Mouse (Mus musculus) intestine, postnatal 0 days (tissue): ENCODE results near the gene Chtf18. TPM values are rescaled to one million over a fixed set of nuclear protein-coding genes. Genes with fewer than 3 reads are reported as not detected.

Experiments
- ATAC-seq: fragments of 200-750 bp; cut with Nextera tagmentation; 2 replicates; pipeline ENCODE4 v1.8.0; 2017; ENCODE audit warnings: mild to moderate bottlenecking, moderate TSS enrichment, moderate library complexity
- H3K27ac ChIP-seq: fragments of 300-500 bp; sonication (generic); 2 replicates; pipeline ENCODE4 v1.5.1; 2014; ENCODE audit warnings: mild to moderate bottlenecking, low read depth, low read length, moderate library complexity
- H3K27me3 ChIP-seq: fragments of 300-500 bp; sonication (generic); replicated peaks from 2 replicates; pipeline ENCODE4 v1.6.1; 2014; ENCODE audit warnings: low read length, mixed read lengths; ENCODE audit not compliant: control insufficient read depth, insufficient read depth
- H3K36me3 ChIP-seq: fragments of 300-500 bp; sonication (generic); 2 replicates; pipeline ENCODE4 v1.6.1; 2014; ENCODE audit warnings: mild to moderate bottlenecking, moderate library complexity; ENCODE audit not compliant: control insufficient read depth, insufficient read depth
- H3K4me1 ChIP-seq: fragments of 300-500 bp; sonication (generic); replicated peaks from 2 replicates; pipeline ENCODE4 v1.6.1; 2014; ENCODE audit warnings: antibody characterized with exemption, low read length, mixed read lengths; ENCODE audit not compliant: control insufficient read depth, insufficient read depth
- H3K4me2 ChIP-seq: fragments of 300-500 bp; sonication (generic); replicated peaks from 2 replicates; pipeline ENCODE4 v1.6.1; 2014; ENCODE audit warnings: low read depth, mild to moderate bottlenecking, moderate library complexity
- H3K4me3 ChIP-seq: fragments of 300-500 bp; sonication (generic); 2 replicates; pipeline ENCODE4 v1.5.1; 2014; ENCODE audit warnings: low read depth, low read length
- H3K9ac ChIP-seq: fragments of 300-500 bp; sonication (generic); 2 replicates; pipeline ENCODE4 v1.6.1; 2014; ENCODE audit warnings: mild to moderate bottlenecking, low read depth, low read length
- H3K9me3 ChIP-seq: fragments of 300-500 bp; sonication (generic); 2 replicates; pipeline ENCODE4 v1.6.1; 2016; ENCODE audit warnings: mixed run types; ENCODE audit not compliant: control insufficient read depth
- CTCF ChIP-seq: sonication (generic); IDR thresholded peaks from 2 replicates; pipeline ENCODE4 v1.5.1; 2016; ENCODE audit warnings: low read depth, mild to moderate bottlenecking, control low read depth, antibody characterized with exemption, moderate library complexity
- WGBS: fragments of 180-500 bp; shearing (Covaris S2); extraction: QIAGEN DNeasy Blood & Tissue Kit; methylation state at CpG from one replicate; pipeline ENCODE4 v1.1.7; 2014; 5-methylcytosine and 5-hydroxymethylcytosine counted together
- polyA plus RNA-seq: library from polyadenylated mRNA; unstranded; fragments of >200 nt; fragmentation: Nextera tagmentation; extraction: Ambion mirVana; gene quantifications from 2 replicates; pipeline ENCODE4 v1.2.1, GENCODE M21; 2015

Gene Chtf18
- polyA plus RNA-seq, 1 experiment from 2014 or later, result 6.1 TPM

DNA sequence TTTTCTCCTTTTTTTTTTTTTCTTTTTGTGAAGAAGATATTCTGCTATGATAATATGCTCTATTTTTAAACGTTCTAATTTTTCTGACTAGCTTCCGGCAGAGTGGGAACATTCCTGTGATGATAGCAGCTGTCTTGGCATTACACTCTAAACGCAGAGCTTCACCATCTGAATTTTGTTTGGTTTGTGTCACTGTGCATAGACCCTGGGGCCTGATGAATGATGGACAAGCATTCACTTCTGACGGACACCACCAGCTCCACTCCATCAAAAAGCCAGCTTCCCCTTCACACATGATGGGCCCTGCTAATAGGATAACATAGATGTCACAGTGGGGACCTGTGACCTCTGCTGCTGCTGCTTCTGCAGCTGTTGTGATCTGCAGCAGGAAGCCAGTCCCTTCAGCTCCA lies 34.3 kb upstream of the Chtf18 start:
- H3K27me3 ChIP-seq, result no peaks in the 10 kb centered on the region
- ATAC-seq, result no peak
- no peak overlapping the region for H3K9ac ChIP-seq
- H3K27ac ChIP-seq, result no peak overlapping the region
- H3K9me3 ChIP-seq, result no peaks in the 10 kb centered on the region
- H3K36me3 ChIP-seq, result no peaks in the 10 kb centered on the region
- 43% methylated on average over 4 of the region's 4 CpGs for WGBS
- TF ChIP-seq CTCF, result no peak
- H3K4me2 ChIP-seq, result no peak overlapping the region
- no peak overlapping the region for H3K4me3 ChIP-seq
- H3K4me1 ChIP-seq, result no peaks in the 10 kb centered on the region

- no peak for TF ChIP-seq CTCF
- 69% methylated on average over 8 of the region's 8 CpGs for WGBS
- Histone ChIP-seq H3K9ac (no peak overlapping the region), H3K9me3 (no peaks in the 10 kb centered on the region), H3K27ac (no peak overlapping the region), H3K27me3 (no peaks in the 10 kb centered on the region), H3K4me1 (no peaks in the 10 kb centered on the region), H3K4me2 (no peak overlapping the region), H3K36me3 (no peaks in the 10 kb centered on the region), H3K4me3 (no peak overlapping the region)
- no peak for ATAC-seq
Measured at GRCm38 (mm10) chr17:25760148-25760547, 32.9 kb upstream of the Chtf18 start.

DNA sequence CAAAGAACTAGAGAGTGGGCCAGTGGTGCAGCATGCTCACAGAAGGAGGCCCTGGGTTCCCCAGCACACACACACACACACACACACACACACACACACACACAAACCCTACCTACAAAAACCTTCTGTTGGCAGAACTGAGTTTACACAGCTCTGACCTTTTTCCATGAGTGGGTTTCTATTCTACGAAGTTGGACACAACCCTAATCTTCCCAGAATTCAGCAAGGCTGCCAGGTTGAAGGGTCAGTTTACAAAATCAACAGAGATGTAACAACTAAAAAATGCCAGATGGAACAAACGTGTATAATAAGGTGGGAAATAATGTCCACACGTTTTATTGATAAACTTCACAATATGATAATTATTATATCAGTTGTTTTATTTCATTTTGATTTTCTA lies 30.5 kb upstream of the Chtf18 start:
- Histone ChIP-seq H3K9ac (no peak overlapping the region), H3K27me3 (no peaks in the 10 kb centered on the region), H3K4me2 (no peak overlapping the region), H3K4me3 (no peak overlapping the region), H3K27ac (no peak overlapping the region), H3K36me3 (no peaks in the 10 kb centered on the region), H3K9me3 (no peaks in the 10 kb centered on the region), H3K4me1 (no peaks in the 10 kb centered on the region)
- 57% methylated on average over 3 of the region's 3 CpGs for WGBS
- TF ChIP-seq CTCF, result no peak
- ATAC-seq, result no peak

- H3K9ac ChIP-seq, result no peak overlapping the region
- ATAC-seq, result peak; percentile 46
- no peaks in the 10 kb centered on the region for H3K36me3 ChIP-seq
- no peak for TF ChIP-seq CTCF
- H3K27ac ChIP-seq, result no peak overlapping the region
- no peak overlapping the region for H3K4me3 ChIP-seq
- H3K27me3 ChIP-seq, result no peaks in the 10 kb centered on the region
- no peak overlapping the region for H3K4me2 ChIP-seq
- whole genome bisulfite sequencing, result 59% methylated on average over 9 of the region's 9 CpGs
- no peaks in the 10 kb centered on the region for H3K9me3 ChIP-seq
- no peaks in the 10 kb centered on the region for H3K4me1 ChIP-seq
Measured at GRCm38 (mm10) chr17:25756378-25757242, 29.4 kb upstream of the Chtf18 start.

DNA sequence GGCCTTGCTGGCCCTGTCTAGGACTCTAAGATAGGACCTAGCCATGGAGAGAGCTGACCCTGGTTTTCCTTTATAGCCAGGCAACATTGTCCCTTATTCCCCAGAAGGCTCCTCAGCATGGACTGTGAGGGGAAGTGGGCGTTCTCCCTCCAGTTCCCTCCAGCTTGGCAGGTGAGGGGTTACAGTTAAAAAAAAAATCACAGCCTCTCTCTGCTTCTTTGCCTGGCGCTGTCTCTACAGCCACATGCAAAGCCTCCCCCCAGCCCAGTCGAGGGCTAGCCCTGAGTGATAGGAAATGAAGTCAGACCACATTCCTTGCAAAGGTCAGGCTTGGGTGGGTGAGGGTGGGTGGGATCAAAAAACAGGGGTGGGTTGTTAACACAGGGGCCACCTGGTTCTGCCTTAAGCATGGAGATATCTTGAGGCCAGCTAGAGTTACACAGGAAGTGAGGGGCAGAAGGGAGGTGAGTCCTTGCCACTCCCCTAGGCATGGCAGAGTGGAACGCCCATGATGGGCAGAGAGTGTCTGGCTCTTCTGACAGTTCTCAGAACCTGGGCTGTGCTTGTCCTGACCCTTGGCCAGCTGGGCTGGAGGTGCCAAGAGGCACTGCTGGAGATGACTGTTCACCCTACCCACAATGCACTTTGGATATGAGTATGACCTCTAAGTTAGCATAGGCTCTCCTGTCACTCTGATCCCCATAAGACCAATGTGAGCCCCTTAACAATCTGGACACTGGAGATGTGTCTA lies 28.6 kb upstream of the Chtf18 start:
- peak; percentile 42; the same call in 1 of the 2 replicates for ATAC-seq
- Histone ChIP-seq H3K9me3 (no peaks in the 10 kb centered on the region), H3K36me3 (no peaks in the 10 kb centered on the region), H3K4me2 (no peak overlapping the region), H3K4me3 (no peak overlapping the region), H3K4me1 (no peaks in the 10 kb centered on the region), H3K9ac (no peak overlapping the region), H3K27me3 (no peaks in the 10 kb centered on the region), H3K27ac (no peak overlapping the region)
- TF ChIP-seq CTCF, result no peak
- 17% methylated on average over 4 of the region's 4 CpGs for WGBS

- no peak overlapping the region for H3K9ac ChIP-seq
- H3K36me3 ChIP-seq, result no peaks in the 10 kb centered on the region
- ATAC-seq, result no peak
- 80% methylated on average over 4 of the region's 4 CpGs for WGBS
- no peaks in the 10 kb centered on the region for H3K9me3 ChIP-seq
- H3K27me3 ChIP-seq, result no peaks in the 10 kb centered on the region
- no peak for TF ChIP-seq CTCF
- H3K4me1 ChIP-seq, result no peaks in the 10 kb centered on the region
- no peak overlapping the region for H3K4me3 ChIP-seq
- no peak overlapping the region for H3K27ac ChIP-seq
- no peak overlapping the region for H3K4me2 ChIP-seq
Measured at GRCm38 (mm10) chr17:25755086-25755485, 27.9 kb upstream of the Chtf18 start.
